Mouse (Mus musculus): ENCODE data around the gene Baiap2l1.
A peak's percentile ranks its signal among the peaks of the same experiment; 100 is the strongest.

Baiap2l1 gene

GRCm38 (mm10) chr5:144223503-144223862 is 134.4 kb downstream of the Baiap2l1 start, which contains the start of gene Tecpr1:
Tecpr1 (minus strand) TSS chr5:144223615.
- DNase-seq: peak; percentile 96

- peak; percentile 55 for DNase-seq
These were observed 135.0 kb downstream of the Baiap2l1 start for GRCm38 (mm10) chr5:144222811-144223502.

GRCm38 (mm10) chr5:144221305-144221704 is 136.6 kb downstream of the Baiap2l1 start:
- peak; percentile 41 for DNase-seq

- DNase-seq: no peak
These were observed 138.0 kb downstream of the Baiap2l1 start for GRCm38 (mm10) chr5:144219936-144220335.

- DNase-seq: peak; percentile 31
These were observed 138.6 kb downstream of the Baiap2l1 start for GRCm38 (mm10) chr5:144219306-144219705.

- no peak for DNase-seq
These were observed 139.9 kb downstream of the Baiap2l1 start for GRCm38 (mm10) chr5:144218061-144218460.

- DNase-seq: no peak
These were observed 141.9 kb downstream of the Baiap2l1 start for GRCm38 (mm10) chr5:144215992-144216391.
